Mouse (Mus musculus) thymus, postnatal 0 days (tissue): ENCODE measurements around the gene Sh3gl1. TPM values are rescaled to one million over a fixed set of nuclear protein-coding genes. Genes with fewer than 3 reads are reported as not detected.
A peak's percentile ranks its signal among the peaks of the same experiment; 100 is the strongest.

ENCODE experiments used
- DNase-seq: peaks from one replicate; pipeline ENCODE4 v3.0.0-alpha.2; 2015; ENCODE audit warnings: low spot score
- polyA plus RNA-seq: library from polyadenylated mRNA; unstranded; fragments of >200 nt; fragmentation: Nextera tagmentation; extraction: Ambion mirVana; gene quantifications from 2 replicates; pipeline ENCODE4 v1.2.1, GENCODE M21; 2015

Sh3gl1 gene
- polyA plus RNA-seq, 1 experiment from 2014 or later = 129 TPM

GRCm38 (mm10) chr17:56021161-56021910, 15.1 kb downstream of the Sh3gl1 start:
- DNase-seq = peak; percentile 90

- DNase-seq = no peak
Observed at GRCm38 (mm10) chr17:56020400-56021084, 15.9 kb downstream of the Sh3gl1 start.

DNA sequence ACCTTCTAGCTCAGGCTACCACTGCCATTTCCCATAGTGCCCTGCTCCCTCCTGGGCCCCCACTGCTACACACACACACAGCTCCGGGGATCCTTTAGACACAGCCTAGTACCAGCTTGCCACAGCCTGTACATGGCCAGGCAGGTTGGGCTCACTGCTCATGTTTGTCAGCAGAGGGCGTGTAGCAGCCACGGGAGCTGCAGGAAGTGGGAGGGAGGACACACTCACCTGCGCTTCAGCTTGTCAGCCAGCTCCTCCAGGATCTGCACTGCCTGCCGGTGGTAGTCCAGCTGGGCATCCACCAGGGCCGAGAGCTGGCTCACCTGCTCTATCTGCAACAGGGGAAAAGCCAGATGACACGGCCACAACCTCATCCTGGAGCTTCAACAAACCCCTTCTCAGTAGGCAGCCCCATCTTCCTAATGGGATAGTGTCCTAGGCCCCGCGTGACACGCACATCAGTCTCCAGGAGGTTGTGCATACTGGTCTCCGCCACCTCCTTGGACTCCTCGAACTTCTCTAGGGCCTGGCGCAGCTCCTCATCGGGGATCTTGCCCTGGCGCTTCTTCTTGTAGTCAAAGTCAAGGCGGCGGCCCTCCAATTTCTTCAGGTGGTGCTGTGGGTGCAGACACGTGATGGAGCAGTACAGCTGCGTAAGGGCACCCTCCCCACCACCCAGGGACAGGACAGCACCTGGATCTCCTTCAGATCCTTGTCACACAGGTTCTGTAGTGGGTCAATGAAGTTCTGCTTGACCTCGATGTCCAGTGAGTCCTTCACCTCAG, 17.9 kb downstream of the Sh3gl1 start:
- peak; percentile 75 for DNase-seq

DNA sequence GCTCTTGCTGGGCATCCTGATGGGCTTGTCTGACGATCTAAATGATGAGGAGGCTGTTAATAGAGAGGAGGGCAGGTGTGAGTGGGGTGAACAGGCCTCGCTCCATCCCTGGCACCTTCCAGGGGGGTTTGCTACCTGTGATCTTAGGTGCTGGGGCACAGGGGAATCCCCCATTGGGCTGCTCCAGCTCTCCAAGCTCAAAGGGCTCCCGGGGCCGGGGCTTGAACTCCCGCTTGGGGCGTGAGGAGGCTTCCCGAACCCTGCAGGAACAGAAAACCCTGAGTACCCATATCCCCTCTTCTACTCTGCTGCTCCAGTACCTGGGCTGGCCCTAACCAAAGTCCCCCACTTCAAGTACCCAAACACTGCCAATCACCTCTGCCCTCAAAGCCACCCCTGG, 18.6 kb downstream of the Sh3gl1 start:
- no peak for DNase-seq

DNA sequence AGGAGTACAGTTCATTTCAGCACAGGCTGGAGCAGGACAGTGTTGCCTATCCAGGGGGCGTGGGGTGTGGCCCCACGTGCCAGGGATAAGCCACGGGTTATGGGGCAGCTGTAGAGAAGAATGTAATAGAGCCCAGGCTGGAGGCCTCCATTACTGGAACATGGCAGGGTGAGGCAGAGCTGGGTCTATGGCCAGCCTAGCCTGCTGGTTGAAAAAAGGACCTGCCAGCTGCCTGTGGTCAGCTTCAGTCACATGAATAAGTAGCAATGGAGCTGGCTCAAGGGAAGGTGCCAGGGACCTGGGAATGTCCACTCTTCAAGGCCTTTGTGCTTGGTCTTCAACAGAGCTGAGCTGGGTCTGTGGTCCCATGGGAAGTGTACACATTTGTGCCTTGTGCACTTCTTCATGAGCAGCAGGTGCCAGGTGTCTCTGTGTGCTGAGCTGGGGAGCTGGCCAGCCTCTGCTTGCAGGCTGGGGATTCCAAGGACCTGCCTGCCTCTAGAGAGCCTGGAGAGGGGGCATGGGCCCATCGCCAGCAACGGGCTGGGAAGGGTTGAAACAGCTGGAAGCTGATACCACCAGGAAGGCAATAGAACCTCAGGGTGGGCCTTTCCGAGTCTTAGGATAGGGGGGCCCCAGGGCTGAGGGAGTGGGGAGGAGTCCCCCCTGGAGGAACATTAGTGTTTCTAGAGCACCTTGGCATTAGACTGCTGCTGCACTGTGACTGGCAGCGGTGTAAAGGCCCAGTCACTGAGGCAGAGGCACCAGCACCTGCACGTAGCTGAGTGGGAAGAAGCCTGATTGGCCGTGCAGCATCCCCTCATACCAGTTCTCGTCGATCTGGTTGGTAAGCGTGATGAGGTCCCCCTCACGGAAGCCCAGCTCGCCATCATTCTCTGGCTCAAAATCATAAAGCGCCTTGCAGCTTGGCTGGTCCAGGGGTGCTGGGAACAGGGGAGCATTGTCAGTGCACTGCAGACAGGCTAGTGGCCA, 19.3 kb downstream of the Sh3gl1 start:
- DNase-seq = no peak

GRCm38 (mm10) chr17:56016382-56016781, 20.1 kb downstream of the Sh3gl1 start:
- no peak for DNase-seq

DNA sequence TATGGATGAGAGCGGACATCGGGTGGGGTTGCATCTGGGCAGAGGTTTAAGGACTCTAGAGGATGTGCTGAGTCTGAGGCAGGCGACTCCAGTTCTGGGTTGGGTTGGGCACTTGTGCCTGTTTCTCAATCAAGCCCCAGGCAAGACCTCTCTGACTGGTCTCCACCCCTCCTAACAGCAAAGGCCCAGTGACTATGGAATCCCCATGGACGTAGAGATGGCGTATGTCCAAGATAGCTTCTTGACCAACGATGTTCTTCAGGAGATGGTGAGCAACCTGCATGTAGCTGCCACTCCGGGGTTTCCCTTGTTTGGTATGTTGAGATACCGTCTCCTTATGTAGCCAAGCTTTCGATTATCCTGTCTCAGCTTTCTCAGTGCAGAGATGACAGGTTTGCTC, 21.1 kb downstream of the Sh3gl1 start:
- DNase-seq = no peak

DNA sequence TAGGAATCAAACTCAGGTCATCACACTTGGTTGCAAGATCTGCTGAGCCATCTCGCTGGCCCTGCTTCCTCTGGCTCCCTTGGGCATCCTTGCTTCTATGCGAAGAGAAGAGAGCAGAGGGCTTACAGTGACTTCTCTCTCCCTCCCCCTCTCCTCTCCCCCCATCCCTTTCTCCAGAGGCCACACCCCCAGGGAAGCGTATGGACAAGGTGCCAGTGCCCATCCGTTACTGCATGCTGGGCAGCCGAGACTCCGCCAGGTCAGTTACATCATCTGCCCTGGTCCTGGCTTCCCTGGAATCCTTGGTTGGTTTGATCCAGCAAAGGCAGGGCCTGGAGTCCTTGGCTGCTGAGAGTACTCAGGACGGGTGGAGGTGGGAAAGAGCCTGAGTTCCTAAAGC, 25.0 kb downstream of the Sh3gl1 start:
- no peak for DNase-seq

- peak; percentile 80 for DNase-seq
Observed at GRCm38 (mm10) chr17:56010681-56011080, 25.8 kb downstream of the Sh3gl1 start.

GRCm38 (mm10) chr17:56010255-56010654, 26.2 kb downstream of the Sh3gl1 start:
- no peak for DNase-seq

DNA sequence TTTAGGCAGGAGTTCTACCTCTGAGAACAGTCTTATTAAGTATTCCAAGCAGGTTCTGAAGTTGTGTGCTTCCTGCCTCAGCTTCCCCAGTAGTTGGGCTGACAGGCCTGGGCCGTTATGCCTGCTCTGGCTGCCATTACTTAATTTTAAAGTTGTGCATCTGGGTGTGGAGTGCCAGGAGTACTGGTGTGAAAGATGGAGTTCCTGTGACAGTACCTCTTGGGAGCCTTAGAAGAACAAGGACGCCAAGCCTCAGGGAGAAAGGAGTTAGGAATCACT, 26.5 kb downstream of the Sh3gl1 start:
- no peak for DNase-seq

- DNase-seq = peak; percentile 93
Observed at GRCm38 (mm10) chr17:56009088-56009961, 27.1 kb downstream of the Sh3gl1 start.

- DNase-seq = peak; percentile 95
Observed at GRCm38 (mm10) chr17:56008356-56009087, 27.9 kb downstream of the Sh3gl1 start.

- DNase-seq = no peak
Observed at GRCm38 (mm10) chr17:56007444-56008355, 28.7 kb downstream of the Sh3gl1 start.

DNA sequence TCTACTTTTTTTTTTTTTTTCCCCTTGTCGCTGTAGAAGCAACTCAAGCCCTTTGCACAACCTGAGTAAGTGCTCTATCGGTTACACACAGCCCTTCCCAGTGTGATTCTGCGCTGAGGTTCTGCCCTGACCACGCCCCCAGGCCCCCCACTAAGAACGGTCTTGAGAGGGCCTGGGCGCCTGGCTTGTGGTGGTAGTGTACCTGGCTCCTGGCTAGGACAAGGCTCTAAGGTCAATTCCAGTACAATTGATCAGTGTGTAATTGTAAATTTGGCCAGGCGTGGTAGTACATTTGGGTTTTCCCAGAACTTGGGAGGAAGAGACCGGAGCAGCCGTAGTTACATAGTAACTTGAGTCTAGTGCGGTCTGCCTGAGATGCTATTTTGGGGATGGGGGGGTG, 29.5 kb downstream of the Sh3gl1 start:
- peak; percentile 39 for DNase-seq

DNA sequence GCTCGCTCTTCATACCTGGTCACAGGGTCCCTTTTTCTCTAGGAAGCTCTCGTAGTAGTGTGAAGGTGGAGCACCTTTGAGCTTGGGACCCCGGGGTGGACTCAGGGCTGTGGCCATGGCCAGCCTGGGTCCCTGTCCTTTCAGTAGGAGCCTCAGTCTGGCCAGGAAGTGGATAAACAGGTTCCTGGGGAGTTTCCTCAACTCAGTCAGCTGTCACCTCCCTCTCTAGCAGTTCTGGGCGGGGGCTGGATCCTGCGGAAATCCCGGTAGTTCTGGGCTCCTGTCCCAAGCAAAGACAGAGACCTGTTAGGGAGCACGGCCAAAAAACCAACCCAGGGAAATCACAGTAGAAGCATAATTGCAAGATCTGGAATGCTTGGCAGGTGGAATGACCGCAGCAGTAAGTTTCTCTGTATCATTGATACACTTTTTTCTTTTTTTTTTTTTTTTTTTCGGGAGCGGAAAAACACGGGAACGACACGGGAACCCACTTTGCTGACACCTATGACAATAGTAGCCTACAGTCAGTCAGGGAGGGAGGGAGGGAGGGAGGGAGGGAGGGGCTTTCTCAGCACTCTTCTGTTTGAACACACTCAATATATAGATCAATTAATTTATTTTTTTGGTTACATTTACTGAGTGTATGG, 30.9 kb downstream of the Sh3gl1 start, which contains the start of the genes Stap2 and Mpnd:
Gene Stap2 (minus strand): TSS at position 170 of the 647 bp plus-strand sequence.
Gene Mpnd (plus strand): TSS at position 297 of the 647 bp plus-strand sequence.
- DNase-seq = peak; percentile 66

DNA sequence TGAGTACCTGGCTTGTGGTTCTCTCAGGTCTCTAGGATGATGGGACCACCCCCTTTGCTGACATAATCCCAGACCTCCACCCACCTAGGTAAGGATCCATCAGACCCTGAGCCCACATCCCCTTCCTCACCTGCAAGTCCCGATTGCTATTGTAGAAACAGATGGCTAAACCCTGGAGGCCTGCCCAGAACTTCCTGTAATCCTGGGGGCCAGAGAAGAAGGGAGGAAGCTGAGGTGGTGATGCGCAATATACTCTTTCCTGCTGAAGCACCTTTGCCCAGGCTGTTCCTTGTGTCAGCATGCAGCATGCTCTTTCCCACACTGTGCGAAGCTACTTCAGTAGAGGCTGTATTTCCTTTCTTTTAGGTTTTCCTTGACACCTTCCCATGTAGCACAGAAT, 33.4 kb downstream of the Sh3gl1 start:
- no peak for DNase-seq
